Mouse (Mus musculus) adrenal gland, adult 8-10 months (tissue): ENCODE measurements around the gene Dnah10. TPM values are rescaled to one million over a fixed set of nuclear protein-coding genes. Genes with fewer than 3 reads are reported as not detected.
"Not testable (repeated sequence)": the region's sequence is repeated elsewhere in the genome, so short reads cannot be mapped to it uniquely, and the experiment has no call there.

Experiments
- DNase-seq: peaks from one replicate; pipeline ENCODE4 v3.0.0; 2022
- total RNA-seq, 4 experiments: library from RNA; stranded (reverse); gene quantifications; 2 replicates each; pipeline ENCODE4 v1.2.4; 2022

Gene Dnah10
- 10 to 100 TPM in 1 of 4 experiments, 1 to 10 TPM in 3; 1.7 to 10.5 (median 5.8) TPM for total RNA-seq

- DNase-seq: no peak
Measured at GRCm38 (mm10) chr5:124724997-124725396, at the start of gene Dnah10. Dnah10 (plus strand) TSS chr5:124725085.

GRCm38 (mm10) chr5:124713741-124714140 lies 11.1 kb upstream of the Dnah10 start:
- no peak for DNase-seq

GRCm38 (mm10) chr5:124715135-124715534 lies 9.8 kb upstream of the Dnah10 start:
- peak; percentile 54 for DNase-seq

- DNase-seq: no peak
Measured at GRCm38 (mm10) chr5:124717969-124718368, 6.9 kb upstream of the Dnah10 start.

- DNase-seq: no peak
Measured at GRCm38 (mm10) chr5:124718396-124718795, 6.5 kb upstream of the Dnah10 start.

- no peak for DNase-seq
Measured at GRCm38 (mm10) chr5:124723125-124723524, 1.8 kb upstream of the Dnah10 start.

- DNase-seq: no peak
Measured at GRCm38 (mm10) chr5:124729662-124730206, 4.8 kb downstream of the Dnah10 start.

GRCm38 (mm10) chr5:124733961-124734360 lies 9.1 kb downstream of the Dnah10 start:
- DNase-seq: no peak

GRCm38 (mm10) chr5:124741898-124742599 lies 17.2 kb downstream of the Dnah10 start:
- DNase-seq: no peak

- peak; percentile 19 for DNase-seq
Measured at GRCm38 (mm10) chr5:124743841-124744240, 19.0 kb downstream of the Dnah10 start.

GRCm38 (mm10) chr5:124746220-124746619 lies 21.3 kb downstream of the Dnah10 start:
- DNase-seq: no peak

GRCm38 (mm10) chr5:124748296-124748695 lies 23.4 kb downstream of the Dnah10 start:
- DNase-seq: no peak

- DNase-seq: peak; percentile 26
Measured at GRCm38 (mm10) chr5:124751656-124752055, 26.8 kb downstream of the Dnah10 start.

GRCm38 (mm10) chr5:124761011-124761410 lies 36.1 kb downstream of the Dnah10 start:
- no peak for DNase-seq

- DNase-seq: no peak
Measured at GRCm38 (mm10) chr5:124761787-124762186, 36.9 kb downstream of the Dnah10 start.

GRCm38 (mm10) chr5:124774552-124774951 lies 49.7 kb downstream of the Dnah10 start:
- no peak for DNase-seq

GRCm38 (mm10) chr5:124776289-124776688 lies 51.4 kb downstream of the Dnah10 start:
- DNase-seq: not testable (repeated sequence)

GRCm38 (mm10) chr5:124777178-124777709 lies 52.4 kb downstream of the Dnah10 start:
- DNase-seq: peak; percentile 25

- no peak for DNase-seq
Measured at GRCm38 (mm10) chr5:124779926-124780325, 55.0 kb downstream of the Dnah10 start.

- DNase-seq: peak; percentile 58
Measured at GRCm38 (mm10) chr5:124781696-124782095, 56.8 kb downstream of the Dnah10 start.

- no peak for DNase-seq
Measured at GRCm38 (mm10) chr5:124785650-124786049, 60.8 kb downstream of the Dnah10 start.

GRCm38 (mm10) chr5:124792112-124792511 lies 67.2 kb downstream of the Dnah10 start:
- DNase-seq: no peak

- peak; percentile 9 for DNase-seq
Measured at GRCm38 (mm10) chr5:124809708-124810366, 85.0 kb downstream of the Dnah10 start.
